Mouse (Mus musculus): ENCODE results near the gene Mfsd14a.

GRCm38 (mm10) chr3:116640024-116640423 is 22.5 kb downstream of the Mfsd14a start:
- no peak for TF ChIP-seq ZC3H11A (IDR thresholded peaks at IDR 0.05; ENCODE audit: borderline replicate concordance, low read depth, low read length)
- no peak for TF ChIP-seq MAFK (IDR thresholded peaks at IDR 0.05; ENCODE audit: insufficient read depth, low read depth, low read length)
